23 mouse cellular contexts compared by ENCODE assay signal in the genomic region with DNA sequence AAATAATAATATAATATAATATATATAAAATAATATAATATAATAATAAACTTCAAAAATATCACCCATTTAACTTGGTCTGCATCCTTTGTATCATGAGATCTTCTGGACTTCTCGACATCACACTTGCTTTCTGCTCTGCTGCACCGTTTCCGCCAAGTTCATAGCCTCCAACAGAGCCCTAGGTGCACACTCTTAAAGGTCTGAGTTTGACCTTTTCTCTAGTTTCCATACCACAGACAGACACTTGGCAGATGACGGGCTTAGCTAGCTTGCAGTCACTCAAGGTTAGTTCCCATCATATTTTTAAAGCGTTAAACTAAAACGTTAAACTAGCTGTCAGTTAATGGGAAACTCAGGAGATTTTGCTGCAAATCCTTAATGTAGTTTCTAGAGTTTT. TPM values are rescaled to one million over a fixed set of nuclear protein-coding genes. Genes with fewer than 3 reads are reported as not detected.
DNase-seq lines count a peak whose midpoint lies in the region; ATAC-seq and TF ChIP-seq lines count a peak whose summit lies in the region.
"Had no signal": no experiment of that assay in that cellular context is flagged by ENCODE, and none has a peak within 500 bp of the region (broad histone marks: within the 10 kb centered on the region; RNA-seq: fewer than 3 reads in every experiment).

No protein-coding gene starts in this region.

- H3K4me1 ChIP-seq in MEL (ENCODE audit: control insufficient read depth in 1 of 2, insufficient read depth in 2 of 2, low read length in 2 of 2), result peaks cover 8 to 14% of the 10 kb centered on the region in 2 experiments
- H3K4me1 ChIP-seq: embryonic facial prominence, embryonic 10.5 days; embryonic facial prominence, embryonic 12.5 days; forebrain, embryonic 13.5 days; forebrain, embryonic 15.5 days had no signal

- peaks cover 0 to 27% of the 10 kb centered on the region in 2 experiments; a peak in 2 of 4 replicates for H3K36me3 ChIP-seq in MEL (ENCODE audit: control insufficient read depth in 1 of 2, insufficient read depth in 2 of 2, low read length in 2 of 2)
- H3K36me3 ChIP-seq: embryonic facial prominence, embryonic 10.5 days; embryonic facial prominence, embryonic 12.5 days; forebrain, embryonic 15.5 days; G1E had no signal

- ATAC-seq in CD4-positive, CD25-positive, alpha-beta regulatory T cell, adult 4 months, result peak; percentile 57
- ATAC-seq: forebrain, embryonic 13.5 days; forebrain, embryonic 15.5 days; forebrain, postnatal 0 days had no signal

- peak overlapping the region; percentile 62 for H3K27ac ChIP-seq in MEL (ENCODE audit: control insufficient read depth, low read depth, low read length)
- H3K27ac ChIP-seq: embryonic facial prominence, embryonic 10.5 days; embryonic facial prominence, embryonic 12.5 days; forebrain, embryonic 13.5 days; forebrain, embryonic 15.5 days had no signal

- TF ChIP-seq CTCF in MEL (IDR thresholded peaks at IDR 0.05 in 2 of 3, conservative IDR thresholded peaks at IDR 0.05 in 1 of 3; ENCODE audit: control insufficient read depth in 1 of 3, insufficient read depth in 1 of 3, low read depth in 2 of 3, low read length in 3 of 3, poor library complexity in 1 of 3, severe bottlenecking in 1 of 3), result no peak

- H3K27me3 ChIP-seq in MEL (ENCODE audit: control insufficient read depth in 1 of 2, insufficient read depth in 2 of 2, low read length in 2 of 2), result no peaks in the 10 kb centered on the region
- H3K27me3 ChIP-seq: embryonic facial prominence, embryonic 12.5 days; forebrain, embryonic 13.5 days; forebrain, embryonic 15.5 days had no signal

- TF ChIP-seq RAD21 in MEL (IDR thresholded peaks at IDR 0.05; ENCODE audit: low read depth, low read length), result no peak

- DNase-seq in CD4-positive helper T cell, adult 2 months (ENCODE audit: low read depth, low spot score), result peak; percentile 30
- no peak for DNase-seq in MEL (ENCODE audit: low read depth, low spot score)
- peak; percentile 61 for DNase-seq in induced T-regulatory cell, adult 2 months (ENCODE audit: low read depth)
- no peak for DNase-seq in cerebellum, postnatal 36 days
- no peak for DNase-seq in natural killer cell, adult 2 months (ENCODE audit: low spot score in 2 of 2)
- no peak for DNase-seq in embryo, embryonic 10 days (ENCODE audit: low spot score)
- no peak for DNase-seq in kidney, postnatal 25 days
- DNase-seq: adrenal gland, adult 8-10 months; adrenal gland, postnatal 14 days; adrenal gland, postnatal 36 days; B cell, adult 2 months; cerebellum, adult 11-12 months; cerebellum, adult 2 months; cerebellum, adult 9-10 months; cerebellum, postnatal 10 days; cerebellum, postnatal 25 days; forebrain, postnatal 0 days had no signal

- TF ChIP-seq EP300 in MEL (IDR thresholded peaks at IDR 0.05; ENCODE audit: low read depth in 1 of 2, low read length in 2 of 2), result no peak

- H3K4me3 ChIP-seq in MEL (ENCODE audit: control insufficient read depth in 1 of 2, insufficient read depth in 1 of 2, low read depth in 2 of 2, low read length in 2 of 2), result no peak overlapping the region
- H3K4me3 ChIP-seq: embryonic facial prominence, embryonic 10.5 days; embryonic facial prominence, embryonic 12.5 days; forebrain, embryonic 13.5 days; forebrain, embryonic 15.5 days had no signal

- H3K79me2 ChIP-seq in MEL (ENCODE audit: control insufficient read depth, insufficient read depth, low read length, poor library complexity), result no peaks in the 10 kb centered on the region

- no peak for TF ChIP-seq POLR2A in MEL (IDR thresholded peaks at IDR 0.05; ENCODE audit: control insufficient read depth in 1 of 2, insufficient read depth in 1 of 2, low read depth in 1 of 2, low read length in 2 of 2, poor library complexity in 1 of 2)

- H3K9me3 ChIP-seq in MEL (replicated peaks; ENCODE audit: insufficient read depth, low read length), result no peaks in the 10 kb centered on the region
- H3K9me3 ChIP-seq: embryonic facial prominence, embryonic 10.5 days; embryonic facial prominence, embryonic 12.5 days; forebrain, embryonic 13.5 days; forebrain, embryonic 15.5 days; G1E had no signal

- no peak overlapping the region for H3K9ac ChIP-seq in MEL (ENCODE audit: control insufficient read depth, low read depth, low read length, poor library complexity, severe bottlenecking)
- H3K9ac ChIP-seq: embryonic facial prominence, embryonic 12.5 days; forebrain, embryonic 13.5 days; forebrain, embryonic 15.5 days; forebrain, postnatal 0 days had no signal

TF ChIP-seq in MEL, 35 proteins besides CTCF, POLR2A, EP300 and RAD21:
- no peak for TF ChIP-seq ELF1 (IDR thresholded peaks at IDR 0.05; ENCODE audit: low read depth, low read length)
- TF ChIP-seq MYB (IDR thresholded peaks at IDR 0.05; ENCODE audit: low read depth, low read length), result no peak
- TF ChIP-seq USF2 (IDR thresholded peaks at IDR 0.05; ENCODE audit: borderline replicate concordance in 1 of 2, insufficient read depth in 1 of 2, low read depth in 1 of 2, low read length in 2 of 2), result no peak
- TF ChIP-seq ZC3H11A (IDR thresholded peaks at IDR 0.05; ENCODE audit: low read depth, low read length), result no peak
- no peak for TF ChIP-seq MXI1 (IDR thresholded peaks at IDR 0.05; ENCODE audit: low read depth, low read length)
- TF ChIP-seq NRF1 (IDR thresholded peaks at IDR 0.05; ENCODE audit: insufficient read depth, low read depth, low read length, poor library complexity, severe bottlenecking), result no peak
- no peak for TF ChIP-seq NELFE (IDR thresholded peaks at IDR 0.05; ENCODE audit: low read depth, low read length)
- no peak for TF ChIP-seq POLR2AphosphoS5 (IDR thresholded peaks at IDR 0.05; ENCODE audit: borderline replicate concordance, low read depth, low read length)
- TF ChIP-seq RCOR1 (IDR thresholded peaks at IDR 0.05; ENCODE audit: low read depth, low read length), result no peak
- TF ChIP-seq ETS1 (IDR thresholded peaks at IDR 0.05; ENCODE audit: low read depth, low read length), result no peak
- TF ChIP-seq ZMIZ1 (IDR thresholded peaks at IDR 0.05; ENCODE audit: low read depth, low read length), result no peak

RNA-seq across cellular contexts. Expression of gene Cd200r1, which starts 8.7 kb away (rescaled TPM):
- polyA plus RNA-seq in CD4-positive, CD25-positive, alpha-beta regulatory T cell, adult 4 months (2017; shearing (Covaris generic)), result 10 to 100 TPM; 63.7 to 66.0 TPM
- total RNA-seq in MEL (2012; rRNA removed), result 1.4 and 2.0 TPM in 2 replicates
- polyA plus RNA-seq in MEL (2012; ENCODE audit: insufficient read depth in 1 of 2, insufficient read length in 2 of 2, low read depth in 1 of 2, low replicate concordance in 2 of 2, missing spikeins in 1 of 2), result 1 to 10 TPM in 1 of 2 experiments, not detected in 1; 1.6 TPM

RNA-seq across cellular contexts. Expression of gene Gtpbp8, which starts 28.0 kb away (rescaled TPM):
- 10 to 100 TPM; 36.4 to 41.7 TPM for polyA plus RNA-seq in CD4-positive, CD25-positive, alpha-beta regulatory T cell, adult 4 months (2017; shearing (Covaris generic))
- total RNA-seq in MEL (2012; rRNA removed), result 10.1 and 14.4 TPM in 2 replicates
- polyA plus RNA-seq in MEL (2012; ENCODE audit: insufficient read depth in 1 of 2, insufficient read length in 2 of 2, low read depth in 1 of 2, low replicate concordance in 2 of 2, missing spikeins in 1 of 2), result 10 to 100 TPM in 1 of 2 experiments, not detected in 1; 10.7 TPM

RNA-seq across cellular contexts. Expression of gene Cd200r4, which starts 37.3 kb away (rescaled TPM):
- polyA plus RNA-seq in CD4-positive, CD25-positive, alpha-beta regulatory T cell, adult 4 months (2017; shearing (Covaris generic)), result 1 to 10 TPM; 8.4 to 9.1 TPM
- total RNA-seq in MEL (2012; rRNA removed), result 0.82 and 1.1 TPM in 2 replicates
- 1 to 10 TPM in 1 of 2 experiments, not detected in 1; 1.6 TPM for polyA plus RNA-seq in MEL (2012; ENCODE audit: insufficient read depth in 1 of 2, insufficient read length in 2 of 2, low read depth in 1 of 2, low replicate concordance in 2 of 2, missing spikeins in 1 of 2)
- total RNA-seq: adrenal gland, postnatal 14 days; adrenal gland, postnatal 36 days; forebrain, postnatal 0 days had no signal
- polyA plus RNA-seq: embryonic facial prominence, embryonic 10.5 days; embryonic facial prominence, embryonic 12.5 days; forebrain, embryonic 13.5 days; forebrain, embryonic 15.5 days had no signal

RNA-seq across cellular contexts. Expression of gene Nepro, which starts 50.1 kb away (rescaled TPM):
- 10 to 100 TPM in 1 of 2 experiments, 1 to 10 TPM in 1; 7.5 to 10.1 TPM for polyA plus RNA-seq in CD4-positive, CD25-positive, alpha-beta regulatory T cell, adult 4 months (2017; shearing (Covaris generic))
- 8.8 and 9.0 TPM in 2 replicates for total RNA-seq in MEL (2012; rRNA removed)
- polyA plus RNA-seq in MEL (2012; ENCODE audit: insufficient read depth in 1 of 2, insufficient read length in 2 of 2, low read depth in 1 of 2, low replicate concordance in 2 of 2, missing spikeins in 1 of 2), result 10 to 100 TPM in 1 of 2 experiments, not detected in 1; 20.8 TPM

Comparison
In these comparisons a context has a peak if more than half of its experiments do, and no peak if none do; other contexts are left out.
1. DNase-seq: peak in CD4-positive helper T cell, adult 2 months (single experiment) and induced T-regulatory cell, adult 2 months (single experiment); none in MEL (single experiment), cerebellum, postnatal 36 days (0 of 2), natural killer cell, adult 2 months (0 of 2), embryo, embryonic 10 days (single experiment) and kidney, postnatal 25 days (0 of 2).